Mouse (Mus musculus): ENCODE measurements at regions not wholly inside any gene's neighbourhood (a gene's known extent, or its start where the extent isn't known, plus 50 kb on each side); places are given as distances from the start of the nearest gene placed in this dataset.

- ATAC-seq (ENCODE audit: insufficient read depth, low FRiP score, low TSS enrichment) (no peak), DNase-seq (ENCODE audit: low spot score) (peak; percentile 26)
- H3K27me3 ChIP-seq (ENCODE audit: control insufficient read depth, insufficient read depth, low read length) = no peaks in the 10 kb centered on the region
- no peak overlapping the region for H3K9ac ChIP-seq (ENCODE audit: low read length)
- no peak overlapping the region for H3K4me2 ChIP-seq (ENCODE audit: low read depth)
- H3K36me3 ChIP-seq (ENCODE audit: control insufficient read depth, insufficient read depth, low read length) = no peaks in the 10 kb centered on the region
- H3K4me1 ChIP-seq (ENCODE audit: control insufficient read depth, insufficient read depth, low read length) = no peaks in the 10 kb centered on the region
- H3K9me3 ChIP-seq (ENCODE audit: control insufficient read depth, low read length) = no peaks in the 10 kb centered on the region
- 61% methylated on average over 4 of the region's 4 CpGs for WGBS
- H3K4me3 ChIP-seq (ENCODE audit: low read depth, low read length) = no peak overlapping the region
- H3K27ac ChIP-seq (ENCODE audit: low read depth, low read length) = no peak overlapping the region
These were observed 56.0 kb upstream of the 2210010C04Rik start for GRCm38 (mm10) chr6:41091177-41091829.
